Mouse (Mus musculus): ENCODE measurements around the gene Fbrsl1.

- TF ChIP-seq CTCF (IDR thresholded peaks at IDR 0.05; ENCODE audit: control insufficient read depth, insufficient read depth, low read length) = no peak
- no peak for TF ChIP-seq POLR2A (IDR thresholded peaks at IDR 0.05; ENCODE audit: borderline replicate concordance, control insufficient read depth, low read depth, low read length)
These were observed 21.1 kb upstream of the Fbrsl1 start for GRCm38 (mm10) chr5:110469227-110469925.

Data from bone marrow, adult 2 months (tissue).